Comparison of ENCODE assay signal across 12 mouse cellular contexts in the genomic region with DNA sequence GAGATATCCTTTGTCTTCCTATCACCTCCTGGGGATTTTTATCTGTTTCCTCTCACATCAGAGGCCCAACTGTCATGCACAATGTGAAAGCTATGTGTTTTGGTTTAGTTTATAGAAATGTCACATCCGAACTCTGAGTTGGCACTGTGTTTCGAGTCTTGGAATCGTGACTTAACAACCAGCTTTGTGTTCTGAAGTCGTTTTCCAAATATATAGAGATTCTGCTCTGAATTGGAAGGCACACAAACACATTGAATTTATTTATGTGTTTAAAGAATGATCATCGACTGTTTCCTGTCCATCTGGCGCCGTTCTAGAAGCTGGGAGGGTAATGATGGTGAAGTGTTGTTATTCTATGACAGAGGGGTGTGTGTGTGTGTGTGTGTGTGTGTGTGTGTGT.
DNase-seq lines count a peak whose midpoint lies in the region; ATAC-seq and TF ChIP-seq lines count a peak whose summit lies in the region.
"Had no signal": no experiment of that assay in that cellular context is flagged by ENCODE, and none has a peak within 500 bp of the region (broad histone marks: within the 10 kb centered on the region; RNA-seq: fewer than 3 reads in every experiment).

No protein-coding gene starts in this region.

- H3K4me2 ChIP-seq in forebrain, embryonic 13.5 days = no peak overlapping the region
- no peak overlapping the region for H3K4me2 ChIP-seq in forebrain, embryonic 11.5 days (ENCODE audit: low read depth, low read length, severe bottlenecking)
- H3K4me2 ChIP-seq in midbrain, embryonic 14.5 days (ENCODE audit: low read length) = no peak overlapping the region
- H3K4me2 ChIP-seq in midbrain, postnatal 0 days (ENCODE audit: low read depth, low read length, poor library complexity, severe bottlenecking) = no peak overlapping the region
- H3K4me2 ChIP-seq: stomach, embryonic 15.5 days had no signal

- H3K27ac ChIP-seq in forebrain, embryonic 13.5 days = no peak overlapping the region
- no peak overlapping the region for H3K27ac ChIP-seq in forebrain, embryonic 11.5 days (ENCODE audit: low read depth, low read length)
- H3K27ac ChIP-seq in midbrain, embryonic 14.5 days (replicated peaks; ENCODE audit: low read depth, low read length) = no peak overlapping the region
- H3K27ac ChIP-seq in midbrain, postnatal 0 days (ENCODE audit: low read depth, low read length) = no peak overlapping the region
- H3K27ac ChIP-seq: stomach, embryonic 15.5 days had no signal

- no peaks in the 10 kb centered on the region for H3K9me3 ChIP-seq in forebrain, embryonic 13.5 days (replicated peaks)
- no peaks in the 10 kb centered on the region for H3K9me3 ChIP-seq in forebrain, embryonic 11.5 days (ENCODE audit: control insufficient read depth, low read length)
- no peaks in the 10 kb centered on the region for H3K9me3 ChIP-seq in midbrain, embryonic 14.5 days (ENCODE audit: control insufficient read depth, low read length)
- no peaks in the 10 kb centered on the region for H3K9me3 ChIP-seq in midbrain, postnatal 0 days (ENCODE audit: low read length)
- H3K9me3 ChIP-seq: stomach, embryonic 15.5 days had no signal

- no peak overlapping the region for H3K9ac ChIP-seq in forebrain, embryonic 13.5 days
- H3K9ac ChIP-seq in forebrain, embryonic 11.5 days (ENCODE audit: low read length) = no peak overlapping the region
- H3K9ac ChIP-seq in midbrain, embryonic 14.5 days (replicated peaks; ENCODE audit: low read length) = no peak overlapping the region
- no peak overlapping the region for H3K9ac ChIP-seq in midbrain, postnatal 0 days (replicated peaks; ENCODE audit: low read length, poor library complexity, severe bottlenecking)
- H3K9ac ChIP-seq: stomach, embryonic 15.5 days had no signal

- H3K4me3 ChIP-seq in forebrain, embryonic 13.5 days = no peak overlapping the region
- H3K4me3 ChIP-seq in forebrain, embryonic 11.5 days (ENCODE audit: low read depth, low read length) = no peak overlapping the region
- H3K4me3 ChIP-seq in midbrain, embryonic 14.5 days (replicated peaks; ENCODE audit: low read depth, low read length) = no peak overlapping the region
- no peak overlapping the region for H3K4me3 ChIP-seq in midbrain, postnatal 0 days (ENCODE audit: low read depth, low read length)
- H3K4me3 ChIP-seq: stomach, embryonic 15.5 days had no signal

- 74% methylated on average over 7 of the region's 7 CpGs for WGBS in forebrain, embryonic 13.5 days
- WGBS in forebrain, embryonic 11.5 days = 87% methylated on average over 7 of the region's 7 CpGs
- 80% methylated on average over 7 of the region's 7 CpGs for WGBS in midbrain, embryonic 14.5 days
- 67% methylated on average over 7 of the region's 7 CpGs for WGBS in midbrain, postnatal 0 days

- no peaks in the 10 kb centered on the region for H3K27me3 ChIP-seq in forebrain, embryonic 13.5 days
- H3K27me3 ChIP-seq in forebrain, embryonic 11.5 days (ENCODE audit: control insufficient read depth, insufficient read depth, low read length) = no peaks in the 10 kb centered on the region
- H3K27me3 ChIP-seq in midbrain, embryonic 14.5 days (ENCODE audit: control insufficient read depth, insufficient read depth, low read length) = no peaks in the 10 kb centered on the region
- no peaks in the 10 kb centered on the region for H3K27me3 ChIP-seq in midbrain, postnatal 0 days (ENCODE audit: insufficient read depth, low read length)
- H3K27me3 ChIP-seq: stomach, embryonic 15.5 days had no signal

- no peak for TF ChIP-seq CTCF in midbrain, postnatal 0 days (IDR thresholded peaks at IDR 0.05)

- peak; percentile 69; the same call in 1 of the 2 replicates for ATAC-seq in forebrain, embryonic 13.5 days
- no peak for ATAC-seq in forebrain, embryonic 11.5 days (replicated peaks; ENCODE audit: low FRiP score)
- ATAC-seq in midbrain, embryonic 14.5 days (ENCODE audit: low FRiP score, low TSS enrichment) = no peak
- ATAC-seq in midbrain, postnatal 0 days (ENCODE audit: low FRiP score) = no peak
- ATAC-seq: activated CD4-positive, CD25-positive, alpha-beta regulatory T cell, adult 4 months had no signal

- H3K4me1 ChIP-seq in forebrain, embryonic 13.5 days = no peaks in the 10 kb centered on the region
- no peaks in the 10 kb centered on the region for H3K4me1 ChIP-seq in forebrain, embryonic 11.5 days (replicated peaks; ENCODE audit: control insufficient read depth, insufficient read depth, low read length)
- H3K4me1 ChIP-seq in midbrain, embryonic 14.5 days (ENCODE audit: control insufficient read depth, insufficient read depth, low read length) = no peaks in the 10 kb centered on the region
- no peaks in the 10 kb centered on the region for H3K4me1 ChIP-seq in midbrain, postnatal 0 days (ENCODE audit: insufficient read depth, low read length)

- no peak for DNase-seq in forebrain, embryonic 11.5 days (ENCODE audit: low spot score)
- peak; percentile 47 for DNase-seq in kidney, postnatal 10 days
- DNase-seq in kidney, adult 8-10 months = no peak
- peak; percentile 6 for DNase-seq in midbrain, embryonic 14.5 days
- no peak for DNase-seq in midbrain, postnatal 0 days (ENCODE audit: low spot score)
- DNase-seq in gastrocnemius, postnatal 25 days = no peak
- no peak for DNase-seq in spleen, postnatal 14 days (ENCODE audit: low spot score in 2 of 2)
- DNase-seq: cerebellum, postnatal 14 days; kidney, postnatal 25 days had no signal

- H3K36me3 ChIP-seq in forebrain, embryonic 13.5 days (ENCODE audit: poor library complexity, severe bottlenecking) = no peaks in the 10 kb centered on the region
- H3K36me3 ChIP-seq in forebrain, embryonic 11.5 days (ENCODE audit: control insufficient read depth, insufficient read depth, low read length) = no peaks in the 10 kb centered on the region
- H3K36me3 ChIP-seq in midbrain, embryonic 14.5 days (ENCODE audit: control insufficient read depth, insufficient read depth, low read length) = no peaks in the 10 kb centered on the region
- H3K36me3 ChIP-seq in midbrain, postnatal 0 days (ENCODE audit: insufficient read depth, low read length) = no peaks in the 10 kb centered on the region
- H3K36me3 ChIP-seq: stomach, embryonic 15.5 days had no signal

Comparison
In these comparisons a context has a peak if more than half of its experiments do, and no peak if none do; other contexts are left out.
1. DNase-seq: peak in kidney, postnatal 10 days (single experiment) and midbrain, embryonic 14.5 days (single experiment); none in forebrain, embryonic 11.5 days (single experiment), kidney, adult 8-10 months (0 of 2), midbrain, postnatal 0 days (single experiment), gastrocnemius, postnatal 25 days (single experiment) and spleen, postnatal 14 days (0 of 2).